ENCODE assay signal across 8 mouse cellular contexts in the genomic region with DNA sequence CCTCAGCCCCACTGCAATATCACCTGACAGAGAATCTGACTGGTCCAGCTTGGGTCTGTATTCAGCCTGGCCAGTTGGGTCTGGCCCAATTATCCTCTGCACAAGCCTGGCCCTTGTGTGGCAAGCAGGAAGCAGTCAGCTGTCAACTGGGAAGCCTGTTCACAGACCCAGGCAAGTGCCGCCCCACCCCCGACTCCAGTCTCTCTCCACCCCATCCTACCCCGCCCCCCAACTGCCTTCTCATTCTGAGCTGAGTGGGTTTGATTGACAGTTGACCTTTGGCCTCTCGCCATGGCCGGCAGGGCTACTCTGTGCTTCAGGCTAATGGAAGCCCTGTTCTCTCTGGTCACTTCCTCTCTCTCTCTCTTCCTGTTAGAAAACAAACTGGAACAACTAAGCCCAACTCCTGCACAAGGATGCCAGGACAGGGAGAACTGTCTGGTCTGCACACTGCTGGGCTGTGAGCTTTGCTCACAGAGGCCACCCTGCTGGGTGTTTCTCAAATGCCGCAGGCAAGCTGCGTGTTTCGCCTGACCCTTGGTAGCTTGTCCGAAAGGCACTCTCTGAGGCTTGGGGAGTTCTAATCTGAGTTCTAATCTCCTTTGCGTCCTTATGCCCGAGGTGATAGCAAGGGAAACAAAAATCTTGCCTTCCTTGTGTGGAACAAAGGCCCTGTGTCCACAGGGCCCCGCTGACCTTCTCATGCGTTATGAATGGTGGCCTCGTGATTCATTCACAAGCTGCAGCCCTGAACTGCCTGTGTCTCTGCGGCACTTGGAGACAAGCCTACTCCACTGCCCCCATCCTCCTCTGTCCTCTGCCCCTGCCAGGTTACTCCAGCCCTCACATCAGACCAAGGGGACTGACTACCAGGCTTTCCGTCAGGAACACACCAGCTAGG. TPM values are rescaled to one million over a fixed set of nuclear protein-coding genes. Genes with fewer than 3 reads are reported as not detected.
DNase-seq lines count a peak whose midpoint lies in the region; ATAC-seq and TF ChIP-seq lines count a peak whose summit lies in the region.

No protein-coding gene starts in this region.

- H3K9ac ChIP-seq in hindbrain, embryonic 11.5 days (ENCODE audit: low read depth, low read length) = 0 out of 2 replicates have a peak overlapping the region, but pooled peaks have one; percentile 20
- H3K9ac ChIP-seq in limb, embryonic 12.5 days (replicated peaks) = no peak overlapping the region
- no peak overlapping the region for H3K9ac ChIP-seq in midbrain, embryonic 15.5 days

- H3K27ac ChIP-seq in hindbrain, embryonic 11.5 days (ENCODE audit: low read depth, low read length) = peak overlapping the region; percentile 65
- 0 out of 2 replicates have a peak overlapping the region, but pooled peaks have one; percentile 59 for H3K27ac ChIP-seq in limb, embryonic 12.5 days
- H3K27ac ChIP-seq in midbrain, embryonic 15.5 days = 0 out of 2 replicates have a peak overlapping the region, but pooled peaks have one; percentile 1

- H3K9me3 ChIP-seq in hindbrain, embryonic 11.5 days (ENCODE audit: control insufficient read depth, low read length) = no peaks in the 10 kb centered on the region
- H3K9me3 ChIP-seq in limb, embryonic 12.5 days = no peaks in the 10 kb centered on the region
- no peaks in the 10 kb centered on the region for H3K9me3 ChIP-seq in midbrain, embryonic 15.5 days

- TF ChIP-seq POLR2A in brain, embryonic 14.5 days (IDR thresholded peaks at IDR 0.05; ENCODE audit: borderline replicate concordance, extremely low read depth, insufficient read depth, insufficient read length, poor library complexity, severe bottlenecking) = no peak

- H3K4me3 ChIP-seq in hindbrain, embryonic 11.5 days (ENCODE audit: low read depth, low read length) = no peak overlapping the region
- no peak overlapping the region for H3K4me3 ChIP-seq in limb, embryonic 12.5 days (replicated peaks)
- H3K4me3 ChIP-seq in midbrain, embryonic 15.5 days = no peak overlapping the region

- peaks cover 17% of the 10 kb centered on the region for H3K4me1 ChIP-seq in hindbrain, embryonic 11.5 days (replicated peaks; ENCODE audit: control insufficient read depth, insufficient read depth, low read length)
- peaks cover 19% of the 10 kb centered on the region for H3K4me1 ChIP-seq in limb, embryonic 12.5 days (replicated peaks)
- peaks cover 16% of the 10 kb centered on the region for H3K4me1 ChIP-seq in midbrain, embryonic 15.5 days

- peak; percentile 95 for DNase-seq in heart, adult 11 months
- DNase-seq in heart, postnatal 25 days (ENCODE audit: low spot score) = no peak
- DNase-seq in brain, embryonic 14.5 days (ENCODE audit: low read depth) = peak; percentile 70
- DNase-seq in hindbrain, embryonic 11.5 days (ENCODE audit: low spot score) = peak; percentile 84
- DNase-seq in ovary, adult 18-20 months (ENCODE audit: low spot score) = no peak

- TF ChIP-seq CTCF in brain, embryonic 14.5 days (IDR thresholded peaks at IDR 0.05; ENCODE audit: borderline replicate concordance, extremely low read depth, insufficient read depth, insufficient read length) = no peak

- H3K36me3 ChIP-seq in hindbrain, embryonic 11.5 days (ENCODE audit: control insufficient read depth, insufficient read depth, low read length) = no peaks in the 10 kb centered on the region
- no peaks in the 10 kb centered on the region for H3K36me3 ChIP-seq in limb, embryonic 12.5 days
- no peaks in the 10 kb centered on the region for H3K36me3 ChIP-seq in midbrain, embryonic 15.5 days (replicated peaks)

- intact Hi-C loops in heart, postnatal 25 days (cut with DNase I) = no loop called here

- ATAC-seq in hindbrain, embryonic 11.5 days (ENCODE audit: low FRiP score) = peak; percentile 85
- peak; percentile 57; the same call in 1 of the 2 replicates for ATAC-seq in limb, embryonic 12.5 days (ENCODE audit: insufficient number of reproducible peaks, insufficient read depth, low FRiP score, low TSS enrichment, low read depth)
- ATAC-seq in midbrain, embryonic 15.5 days (replicated peaks) = 0 out of 2 replicates have a peak, but pooled peaks have one; percentile 42
- no peak for ATAC-seq in megakaryocyte-erythroid progenitor cell, adult 5-6 weeks (replicated peaks; ENCODE audit: low FRiP score, low TSS enrichment, poor library complexity, severe bottlenecking)

- 4% methylated on average over 16 of the region's 16 CpGs for WGBS in hindbrain, embryonic 11.5 days
- WGBS in limb, embryonic 12.5 days = 38% methylated on average over 16 of the region's 16 CpGs
- 13% methylated on average over 16 of the region's 16 CpGs for WGBS in midbrain, embryonic 15.5 days

- H3K27me3 ChIP-seq in hindbrain, embryonic 11.5 days (ENCODE audit: control insufficient read depth, insufficient read depth, low read length) = no peaks in the 10 kb centered on the region
- H3K27me3 ChIP-seq in limb, embryonic 12.5 days = no peaks in the 10 kb centered on the region
- H3K27me3 ChIP-seq in midbrain, embryonic 15.5 days (replicated peaks) = no peaks in the 10 kb centered on the region

- no peak overlapping the region for H3K4me2 ChIP-seq in hindbrain, embryonic 11.5 days (replicated peaks; ENCODE audit: low read depth, low read length)
- H3K4me2 ChIP-seq in limb, embryonic 12.5 days = no peak overlapping the region
- H3K4me2 ChIP-seq in midbrain, embryonic 15.5 days = no peak overlapping the region

RNA-seq across cellular contexts. Expression of gene Tldc1, which starts 13.8 kb away (rescaled TPM):
- 10 to 100 TPM; 10.5 to 12.4 TPM for total RNA-seq in heart, postnatal 25 days (2021)
- 13.5 and 16.1 TPM in 2 replicates for polyA plus RNA-seq in brain, embryonic 14.5 days (2012; rRNA removed)
- 7.8 and 8.5 TPM in 2 replicates for polyA plus RNA-seq in hindbrain, embryonic 11.5 days (2014; fragmentation: Nextera tagmentation; extraction: Ambion mirVana)
- 10.3 and 11.6 TPM in 2 replicates for polyA plus RNA-seq in limb, embryonic 12.5 days (2016; fragmentation: Nextera tagmentation; extraction: Ambion mirVana)
- 11.4 and 11.8 TPM in 2 replicates for polyA plus RNA-seq in midbrain, embryonic 15.5 days (2015; fragmentation: Nextera tagmentation; extraction: Ambion mirVana)
- total RNA-seq in megakaryocyte-erythroid progenitor cell, adult 5-6 weeks (2014; fragmentation: Nextera tagmentation) = 8.5 and 12.4 TPM in 2 replicates
- 5.7 and 11.5 TPM in 2 replicates for total RNA-seq in megakaryocyte-erythroid progenitor cell, adult 5-6 weeks (2017)

RNA-seq across cellular contexts. Expression of gene Cotl1, which starts 48.3 kb away (rescaled TPM):
- 10 to 100 TPM; 17.3 to 20.2 TPM for total RNA-seq in heart, postnatal 25 days (2021)
- polyA plus RNA-seq in brain, embryonic 14.5 days (2012; rRNA removed) = 273 and 336 TPM in 2 replicates
- polyA plus RNA-seq in hindbrain, embryonic 11.5 days (2014; fragmentation: Nextera tagmentation; extraction: Ambion mirVana) = 458 and 496 TPM in 2 replicates
- 76.3 and 95.6 TPM in 2 replicates for polyA plus RNA-seq in limb, embryonic 12.5 days (2016; fragmentation: Nextera tagmentation; extraction: Ambion mirVana)
- 123 and 134 TPM in 2 replicates for polyA plus RNA-seq in midbrain, embryonic 15.5 days (2015; fragmentation: Nextera tagmentation; extraction: Ambion mirVana)
- total RNA-seq in megakaryocyte-erythroid progenitor cell, adult 5-6 weeks (2014; fragmentation: Nextera tagmentation) = 24.4 and 63.9 TPM in 2 replicates
- total RNA-seq in megakaryocyte-erythroid progenitor cell, adult 5-6 weeks (2017) = 30.4 and 44.2 TPM in 2 replicates

Comparison
In these comparisons a context has a peak if more than half of its experiments do, and no peak if none do; other contexts are left out.
1. DNase-seq: peak in heart, adult 11 months (single experiment), brain, embryonic 14.5 days (single experiment) and hindbrain, embryonic 11.5 days (single experiment); none in heart, postnatal 25 days (single experiment) and ovary, adult 18-20 months (single experiment).
2. H3K27ac ChIP-seq: peak in every context shown above with its lines; median percentile 65 in hindbrain, embryonic 11.5 days; 59 in limb, embryonic 12.5 days; 1 in midbrain, embryonic 15.5 days.